Mouse (Mus musculus) layer of hippocampus, adult 2 months (tissue): ENCODE measurements at regions not wholly inside any gene's neighbourhood (a gene's known extent, or its start where the extent isn't known, plus 50 kb on each side); places are given as distances from the start of the nearest gene placed in this dataset.
A peak's percentile ranks its signal among the peaks of the same experiment; 100 is the strongest.
"Not testable (repeated sequence)": the region's sequence is repeated elsewhere in the genome, so short reads cannot be mapped to it uniquely, and the experiment has no call there.

Experiments
- DNase-seq, 2 experiments: peaks; one replicate each; pipeline ENCODE4 v3.0.0; 2022; ENCODE audit warnings: low spot score in 2 of 2
- H3K27ac ChIP-seq: fragments of 200-600 bp; 2 replicates; pipeline ENCODE4 v1.8.1; 2022
- H3K4me3 ChIP-seq: fragments of 200-600 bp; 2 replicates; pipeline ENCODE4 v1.8.1; 2022; ENCODE audit warnings: mild to moderate bottlenecking
- CTCF ChIP-seq: fragments of 200-600 bp; conservative IDR thresholded peaks from 2 replicates; pipeline ENCODE4 v1.8.1; 2022; ENCODE audit warnings: antibody characterized with exemption, mild to moderate bottlenecking, moderate library complexity

DNA sequence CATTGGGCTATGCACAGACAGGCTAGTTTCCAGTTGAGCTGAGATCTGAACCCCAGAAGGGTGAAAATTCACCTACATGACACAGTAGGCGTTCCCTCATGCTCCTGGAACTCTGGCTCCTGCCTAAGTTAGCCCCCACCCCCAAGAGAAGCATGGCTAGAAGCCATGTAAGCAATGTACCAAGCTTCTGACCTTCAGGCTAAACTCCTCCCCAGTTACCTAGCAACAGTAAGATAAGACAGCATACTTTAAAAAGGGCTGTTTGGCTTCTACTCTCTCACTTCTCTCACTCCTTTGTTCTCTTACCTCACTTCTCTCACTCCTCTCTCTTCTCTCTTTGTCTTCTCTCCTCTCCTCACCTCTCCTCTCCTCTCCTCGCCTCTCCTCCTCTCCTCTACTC is 629.7 kb upstream of the Prmt6 start:
- DNase-seq, H3K27ac ChIP-seq, H3K4me3 ChIP-seq: not testable (repeated sequence)

DNA sequence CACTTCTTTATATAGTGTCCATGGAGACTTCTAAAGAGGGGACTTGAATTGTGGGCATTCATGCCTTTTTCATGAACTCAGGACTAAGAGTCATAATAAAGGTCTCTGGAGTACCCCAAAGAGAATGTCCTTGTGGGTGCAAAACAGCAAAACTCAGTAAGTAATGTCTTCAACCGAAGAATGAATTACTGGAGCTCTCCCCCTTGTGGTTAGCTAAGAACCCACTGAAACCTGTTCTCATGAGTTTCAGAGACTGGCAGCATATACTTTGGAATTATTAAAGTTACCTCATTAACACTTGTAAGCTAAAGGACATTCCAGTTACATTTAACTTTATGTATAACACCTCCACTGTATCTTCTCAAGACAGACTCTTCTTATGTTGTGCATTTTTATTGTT is 615.2 kb upstream of the Prmt6 start:
- no peak overlapping the region for H3K4me3 ChIP-seq
- DNase-seq = no peak
- no peak overlapping the region for H3K27ac ChIP-seq
- peak; percentile 70 for TF ChIP-seq CTCF

DNA sequence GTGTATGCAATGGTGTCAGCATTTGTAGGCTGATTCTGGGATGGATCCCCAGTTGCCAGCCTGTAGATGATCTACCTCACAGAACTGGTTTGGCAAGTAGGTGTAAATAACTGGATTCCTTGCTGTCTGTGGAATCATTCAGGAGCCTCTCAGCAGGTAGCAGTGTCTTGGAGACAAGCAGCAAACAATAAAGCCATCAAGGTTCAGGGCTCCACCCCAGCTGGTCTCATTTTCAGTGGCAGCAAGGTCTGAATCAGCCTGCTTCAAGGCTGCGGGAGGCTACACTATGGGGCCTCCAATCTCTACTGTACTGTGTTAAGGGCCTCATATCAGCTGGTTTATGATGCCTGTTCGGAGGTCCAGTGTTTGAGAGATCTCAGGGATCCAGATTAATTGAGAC is 596.4 kb upstream of the Prmt6 start:
- DNase-seq = no peak
- TF ChIP-seq CTCF = no peak
- Histone ChIP-seq H3K27ac (no peak overlapping the region), H3K4me3 (no peak overlapping the region)

DNA sequence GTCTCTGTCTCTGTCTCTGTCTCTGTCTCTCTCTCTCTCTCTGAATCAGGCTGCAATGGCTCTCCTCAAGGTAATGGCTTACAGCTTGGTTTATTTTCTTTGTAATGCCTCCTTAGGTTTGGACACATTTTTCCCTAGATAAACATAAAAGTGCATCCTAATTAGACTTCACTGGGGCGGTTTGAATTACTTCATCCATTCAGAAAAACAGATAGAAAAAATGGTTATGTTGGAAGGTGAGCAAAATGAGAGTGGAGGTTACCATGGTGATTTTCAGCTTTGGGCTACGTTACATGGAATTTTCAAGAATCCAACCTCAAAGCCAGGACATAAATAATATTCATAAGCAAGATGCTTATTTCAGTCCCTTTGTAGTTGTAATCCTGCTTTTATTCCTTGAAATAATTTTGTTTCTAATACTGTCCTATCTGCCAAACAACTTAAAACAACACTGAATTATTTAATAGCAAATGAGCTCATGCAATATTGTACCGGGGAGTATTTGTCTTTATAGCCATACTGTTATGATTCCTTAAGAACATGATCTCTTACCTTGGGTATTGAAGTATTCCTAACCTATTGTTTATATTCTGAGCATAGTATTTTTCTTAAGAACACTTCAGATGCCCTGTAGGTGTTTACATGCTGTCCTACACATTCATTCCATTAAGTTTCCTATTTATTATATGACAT is 570.1 kb upstream of the Prmt6 start:
- no peak for DNase-seq
- TF ChIP-seq CTCF = no peak
- H3K4me3 ChIP-seq = no peak overlapping the region
- H3K27ac ChIP-seq = no peak overlapping the region

DNA sequence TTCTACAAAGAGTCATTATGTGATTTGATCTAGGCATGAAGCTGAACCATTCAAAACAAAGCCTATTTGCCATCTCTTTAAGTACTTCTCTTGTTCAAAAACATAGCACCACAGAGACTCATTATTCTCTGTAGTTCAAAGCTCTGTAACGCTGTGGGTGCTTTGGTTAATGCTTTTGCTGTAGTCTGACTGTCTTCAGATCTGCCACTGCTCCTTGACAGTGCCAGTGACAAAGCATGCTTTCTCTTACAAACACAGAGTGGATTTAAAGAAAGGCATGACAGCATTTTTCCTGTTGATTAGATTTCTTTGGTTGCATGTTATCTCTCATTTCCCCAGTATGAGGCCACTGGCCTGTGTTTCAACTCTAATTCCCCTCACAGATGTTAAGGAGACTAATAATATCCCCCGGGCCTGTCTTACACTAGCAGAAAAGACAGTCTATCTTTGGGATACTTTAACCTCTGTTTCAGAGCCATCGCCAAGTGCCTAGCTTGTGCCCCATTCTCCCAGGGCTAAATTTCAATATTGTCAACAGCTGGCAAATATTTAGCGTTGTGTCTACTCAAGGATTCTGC is 538.3 kb upstream of the Prmt6 start:
- TF ChIP-seq CTCF = no peak
- no peak overlapping the region for H3K4me3 ChIP-seq
- no peak for DNase-seq
- H3K27ac ChIP-seq = no peak overlapping the region

DNA sequence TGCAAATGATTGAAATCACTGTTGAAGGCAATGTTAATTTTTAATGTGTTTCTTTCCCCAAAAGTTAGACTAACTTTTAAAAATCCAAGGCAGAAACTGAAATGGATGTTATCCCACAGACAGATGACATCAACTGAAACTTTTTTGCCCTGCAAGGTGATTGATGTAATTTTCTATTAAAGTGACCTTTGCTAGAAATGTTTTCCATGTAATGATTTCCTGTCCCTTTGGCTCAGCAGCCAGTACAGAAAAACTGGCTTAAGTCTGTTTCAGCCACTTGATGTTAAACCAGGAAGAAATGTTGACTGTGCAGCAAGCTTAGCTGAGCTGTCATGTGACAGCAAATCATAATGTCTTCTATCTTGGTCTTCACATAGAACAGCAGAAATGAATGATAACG is 504.5 kb upstream of the Prmt6 start:
- DNase-seq = no peak
- Histone ChIP-seq H3K4me3 (no peak overlapping the region), H3K27ac (no peak overlapping the region)
- no peak for TF ChIP-seq CTCF

DNA sequence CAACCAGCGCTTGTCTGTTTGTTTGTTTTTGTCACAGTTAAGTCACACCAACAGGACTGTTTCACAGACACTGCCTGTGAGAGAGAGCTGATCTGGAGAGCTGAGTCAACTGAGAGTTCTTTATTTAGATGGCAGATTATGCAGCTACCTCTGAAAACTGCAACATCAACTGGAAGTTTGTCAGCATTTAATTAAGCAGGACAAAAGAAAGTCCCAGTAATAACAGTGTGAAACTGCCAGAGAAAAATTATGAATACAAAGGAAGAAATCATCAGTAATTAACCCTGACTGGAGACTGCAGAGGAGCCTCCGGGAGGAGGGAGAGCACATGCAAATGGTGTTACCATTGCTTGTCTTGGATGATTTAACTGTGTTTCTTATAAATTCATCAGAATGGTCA is 495.5 kb upstream of the Prmt6 start:
- Histone ChIP-seq H3K4me3 (no peak overlapping the region), H3K27ac (no peak overlapping the region)
- no peak for TF ChIP-seq CTCF
- DNase-seq = no peak

DNA sequence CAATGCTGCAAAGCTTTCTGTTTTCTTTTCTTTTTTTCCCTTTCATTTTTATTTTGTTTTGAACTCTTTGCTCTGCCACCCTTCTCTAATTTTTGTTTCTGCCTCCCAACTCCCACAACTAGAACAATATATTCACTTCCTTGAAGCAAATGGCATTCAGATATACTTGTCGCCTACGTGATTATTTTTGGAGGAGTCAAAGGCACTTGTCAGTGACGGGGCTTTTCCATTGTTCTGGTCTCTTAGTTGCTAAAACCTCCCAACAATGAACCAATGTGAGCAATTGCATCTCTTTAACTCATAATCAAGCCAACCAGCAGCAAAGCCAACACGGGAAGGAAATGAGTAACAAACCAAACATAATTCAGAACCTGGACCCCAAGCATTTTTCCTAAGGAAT is 449.3 kb upstream of the Prmt6 start:
- Histone ChIP-seq H3K27ac (no peak overlapping the region), H3K4me3 (no peak overlapping the region)
- no peak for TF ChIP-seq CTCF
- no peak for DNase-seq

DNA sequence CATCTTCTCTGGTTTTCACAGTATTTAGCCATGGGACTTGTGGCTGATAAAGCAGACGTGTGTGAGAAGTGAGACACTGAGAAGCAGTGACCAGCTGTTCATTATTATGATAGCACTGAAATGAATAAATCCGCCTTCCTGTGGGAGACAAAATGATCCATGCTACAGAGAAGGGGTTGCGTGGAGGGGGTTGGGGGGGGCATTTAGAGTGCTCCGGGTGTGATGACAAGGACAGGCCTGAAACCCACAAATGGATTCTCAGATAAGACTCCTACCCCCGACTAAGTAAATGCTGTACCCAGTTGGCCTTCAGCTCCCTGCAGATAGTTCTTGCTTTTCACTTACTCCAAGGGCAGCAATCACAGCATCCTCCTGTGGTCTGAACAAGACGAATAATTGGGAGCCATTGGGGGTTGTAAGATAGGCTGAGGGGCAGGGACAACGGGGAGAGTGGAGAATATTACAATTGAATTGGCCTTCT is 416.8 kb upstream of the Prmt6 start:
- Histone ChIP-seq H3K27ac (no peak overlapping the region), H3K4me3 (no peak overlapping the region)
- DNase-seq = no peak
- TF ChIP-seq CTCF = no peak

DNA sequence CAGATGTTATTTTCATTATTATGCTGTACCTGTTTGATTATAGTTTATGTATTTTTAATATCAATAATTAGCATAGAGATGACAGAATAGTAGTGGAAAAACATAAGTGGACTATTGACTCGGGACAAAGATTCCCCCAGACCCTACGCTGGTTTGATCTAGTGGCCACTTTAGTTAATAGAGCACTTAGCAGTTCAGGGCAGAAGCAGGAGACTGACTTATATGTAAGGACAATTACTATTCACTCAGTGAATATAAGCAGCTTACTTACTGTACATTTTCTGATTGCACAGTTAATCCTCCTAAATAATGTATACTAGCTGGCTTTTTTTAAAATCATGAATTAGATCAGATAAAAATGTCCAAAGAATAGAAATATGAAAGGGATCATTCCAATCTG is 416.2 kb upstream of the Prmt6 start:
- Histone ChIP-seq H3K4me3 (no peak overlapping the region), H3K27ac (no peak overlapping the region)
- DNase-seq = no peak
- no peak for TF ChIP-seq CTCF

DNA sequence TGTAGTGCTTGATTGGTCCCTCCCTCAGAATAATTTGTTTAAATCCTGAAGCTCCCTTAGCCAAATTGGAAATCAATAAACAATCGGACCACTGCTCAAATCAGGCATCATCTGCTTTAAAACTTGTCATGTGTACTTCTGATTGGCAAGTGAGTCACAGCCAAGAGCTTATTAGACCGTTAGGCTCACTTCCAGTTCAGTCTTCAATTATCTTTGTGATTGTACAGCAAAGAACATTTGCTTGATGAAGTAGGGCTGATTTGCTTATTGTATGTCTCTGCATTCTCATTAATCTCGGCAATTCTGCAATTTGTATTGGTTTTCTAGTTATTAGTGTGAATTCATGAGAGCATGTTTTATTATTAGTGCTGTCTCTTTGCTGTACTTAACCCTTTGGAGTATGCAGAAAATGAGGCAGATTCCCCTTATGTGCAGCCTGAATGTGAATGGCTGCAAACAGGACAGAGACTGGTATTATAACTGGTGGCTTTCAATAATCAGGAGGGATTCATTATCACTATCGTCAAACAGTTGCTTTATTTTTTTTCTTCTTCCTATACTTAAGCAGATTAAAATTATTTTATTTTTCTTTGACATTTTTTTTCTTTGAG is 406.8 kb upstream of the Prmt6 start:
- DNase-seq = no peak
- no peak overlapping the region for H3K27ac ChIP-seq
- H3K4me3 ChIP-seq = no peak overlapping the region
- no peak for TF ChIP-seq CTCF

DNA sequence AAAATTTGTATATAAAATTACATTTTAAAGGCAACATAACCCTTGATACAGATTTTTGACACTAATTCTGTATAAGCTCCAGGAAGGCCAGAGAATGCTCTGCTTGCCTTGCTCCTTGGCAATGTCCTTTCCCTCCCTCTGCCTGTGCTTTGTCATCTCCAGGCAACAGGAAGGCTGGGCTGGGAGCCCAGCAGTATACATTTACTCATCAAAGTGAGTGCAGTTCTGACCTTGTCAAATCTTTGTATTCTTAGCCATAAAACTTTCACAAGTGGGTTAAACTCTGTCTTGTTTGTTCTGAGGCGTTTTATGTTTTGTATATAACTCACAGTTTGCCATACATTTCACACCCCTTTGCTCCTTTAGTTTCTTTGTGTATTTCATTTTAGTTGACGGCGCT is 375.5 kb upstream of the Prmt6 start:
- no peak overlapping the region for H3K27ac ChIP-seq
- no peak overlapping the region for H3K4me3 ChIP-seq
- no peak for DNase-seq
- no peak for TF ChIP-seq CTCF

DNA sequence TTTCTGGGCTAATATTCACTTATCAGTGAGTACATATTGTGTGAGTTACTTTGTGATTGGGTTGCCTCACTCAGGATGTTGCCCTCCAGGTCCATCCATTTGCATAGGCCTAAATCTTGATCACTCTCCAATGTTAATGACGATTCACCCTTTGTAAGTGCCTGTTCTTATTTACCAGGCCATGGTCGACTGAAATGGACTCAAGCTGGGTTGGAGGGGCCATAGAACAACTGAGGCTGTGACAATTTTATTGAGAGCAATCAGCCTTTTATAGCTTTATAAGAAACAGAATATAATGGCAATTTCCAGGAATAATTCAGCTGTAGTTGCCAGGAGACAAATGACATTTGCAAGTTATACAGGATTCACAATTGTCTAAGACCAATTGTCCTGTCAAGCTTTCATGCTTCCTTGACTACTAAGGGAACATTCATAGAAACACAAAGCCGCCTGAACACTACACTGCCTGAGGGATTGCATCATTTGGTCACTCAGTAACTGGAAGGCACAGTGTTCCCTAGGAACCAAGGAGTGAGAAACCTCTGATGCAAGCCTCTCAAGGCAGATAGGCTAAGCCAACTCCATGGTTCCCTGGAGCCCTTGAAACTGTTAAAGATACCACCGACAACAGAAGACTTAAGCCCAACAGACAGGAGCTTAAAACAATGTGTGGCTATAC is 348.5 kb upstream of the Prmt6 start:
- no peak for DNase-seq
- Histone ChIP-seq H3K27ac (no peak overlapping the region), H3K4me3 (no peak overlapping the region)
- no peak for TF ChIP-seq CTCF

DNA sequence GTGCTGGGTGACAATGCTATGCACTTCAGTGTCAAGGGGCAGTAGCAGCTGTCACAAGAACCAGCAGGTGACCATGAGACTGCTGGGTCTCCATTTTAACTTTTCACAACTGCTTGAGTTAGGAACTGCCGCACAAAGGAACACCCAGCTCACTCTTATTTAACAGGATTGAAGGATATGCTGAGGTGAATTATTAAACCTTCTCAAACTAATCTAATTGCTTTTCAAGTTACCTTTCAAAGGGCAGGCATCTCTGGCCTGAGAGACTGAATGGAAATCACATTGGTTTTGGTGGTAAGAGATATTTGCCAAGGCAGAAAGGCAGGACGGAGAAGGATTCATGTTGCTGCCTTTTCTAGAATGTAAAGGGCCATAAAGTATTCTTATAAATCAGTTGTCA is 332.0 kb upstream of the Prmt6 start:
- no peak for TF ChIP-seq CTCF
- H3K27ac ChIP-seq = no peak overlapping the region
- DNase-seq = no peak
- H3K4me3 ChIP-seq = no peak overlapping the region
